Mouse (Mus musculus) kidney, adult 10 weeks (tissue): Measurements from ENCODE around the gene Dhdh. TPM values are rescaled to one million over a fixed set of nuclear protein-coding genes. Genes with fewer than 3 reads are reported as not detected.

Source experiments
- polyA plus RNA-seq: library from polyadenylated mRNA; stranded (reverse); fragments of 350-450 nt; fragmentation: Illumina TruSeq; extraction: RNeasy Lipid Tissue Mini Kit (QIAGEN cat#74804); gene quantifications from one replicate; pipeline ENCODE4 v1.2.3, GENCODE M21; 2014; ENCODE audit warnings: low read depth, low replicate concordance

The Dhdh gene
- 13.6 TPM for polyA plus RNA-seq

GRCm38 (mm10) chr7:45488293-45489204 lies at the start of gene Dhdh:
Gene Dhdh, minus strand, starts transcription at chr7:45488805.

GRCm38 (mm10) chr7:45525809-45526473 lies 37.3 kb upstream of the Dhdh start, which contains the start of the genes Ppp1r15a and Plekha4:
Gene Ppp1r15a, minus strand, starts transcription at chr7:45526268.
Gene Plekha4, plus strand, starts transcription at chr7:45526330.

GRCm38 (mm10) chr7:45509912-45510787 lies 21.5 kb upstream of the Dhdh start, which contains the start of gene Nucb1:
Gene Nucb1, minus strand, starts transcription at chr7:45510406.

GRCm38 (mm10) chr7:45486761-45487415 lies 1.7 kb downstream of the Dhdh start, which contains the start of gene Gm45808:
Gene Gm45808, minus strand, starts transcription at chr7:45486811.

GRCm38 (mm10) chr7:45481374-45481927 lies 7.2 kb downstream of the Dhdh start, which contains the start of gene Tulp2:
Gene Tulp2, plus strand, starts transcription at chr7:45481877.

GRCm38 (mm10) chr7:45466283-45467089 lies 22.1 kb downstream of the Dhdh start, which contains the start of gene Bax:
Gene Bax, minus strand, starts transcription at chr7:45466898.

GRCm38 (mm10) chr7:45459564-45460140 lies 29.0 kb downstream of the Dhdh start, which contains the start of gene Ftl1:
Gene Ftl1, minus strand, starts transcription at chr7:45459884.

GRCm38 (mm10) chr7:45437521-45438276 lies 50.9 kb downstream of the Dhdh start, which contains the start of gene Ruvbl2:
Gene Ruvbl2, minus strand, starts transcription at chr7:45438096.

GRCm38 (mm10) chr7:45434203-45435015 lies 54.2 kb downstream of the Dhdh start, which contains the start of gene Gys1:
Gene Gys1, plus strand, starts transcription at chr7:45434844.

Other genes starting within 250 kb of the Dhdh start
- not detected for gene Cd37, start 249.7 kb downstream of the Dhdh start, polyA plus RNA-seq
- gene Slc6a16, start 247.7 kb downstream of the Dhdh start, polyA plus RNA-seq = not detected
- gene Slc6a21, start 211.3 kb downstream of the Dhdh start, polyA plus RNA-seq = not detected
- gene Trpm4, start 155.0 kb downstream of the Dhdh start, polyA plus RNA-seq = 0.24 TPM
- not detected for gene Hrc, start 153.5 kb downstream of the Dhdh start, polyA plus RNA-seq
- gene Ppfia3, start 121.8 kb downstream of the Dhdh start, polyA plus RNA-seq = not detected
- not detected for gene Lin7b, start 118.2 kb downstream of the Dhdh start, polyA plus RNA-seq
- gene Snrnp70, start 93.1 kb downstream of the Dhdh start, polyA plus RNA-seq = 40.0 TPM
- not detected for gene Kcna7, start 83.2 kb downstream of the Dhdh start, polyA plus RNA-seq
- 0.53 TPM for gene Ntf5, start 75.1 kb downstream of the Dhdh start, polyA plus RNA-seq
- gene Lhb, start 68.0 kb downstream of the Dhdh start, polyA plus RNA-seq = not detected
- gene Gys1, start 54.0 kb downstream of the Dhdh start, polyA plus RNA-seq = 5.7 TPM
- 0.36 TPM for gene Ruvbl2, start 50.7 kb downstream of the Dhdh start, polyA plus RNA-seq
- gene Ftl1, start 28.9 kb downstream of the Dhdh start, polyA plus RNA-seq = 9.1 TPM
- gene Bax, start 21.9 kb downstream of the Dhdh start, polyA plus RNA-seq = 0.65 TPM
- gene Tulp2, start 6.9 kb downstream of the Dhdh start, polyA plus RNA-seq = not detected
- gene Gm45808, start 2.0 kb downstream of the Dhdh start, polyA plus RNA-seq = not detected
- gene Nucb1, start 21.6 kb upstream of the Dhdh start, polyA plus RNA-seq = 44.8 TPM
- gene Ppp1r15a, start 37.5 kb upstream of the Dhdh start, polyA plus RNA-seq = 0.97 TPM
- not detected for gene Plekha4, start 37.5 kb upstream of the Dhdh start, polyA plus RNA-seq
- 5.9 TPM for gene Hsd17b14, start 66.1 kb upstream of the Dhdh start, polyA plus RNA-seq
- 3.6 TPM for gene Bcat2, start 81.3 kb upstream of the Dhdh start, polyA plus RNA-seq
- gene Fgf21, start 126.7 kb upstream of the Dhdh start, polyA plus RNA-seq = not detected
- 0.16 TPM for gene Fut1, start 128.5 kb upstream of the Dhdh start, polyA plus RNA-seq
- not detected for gene Izumo1, start 133.0 kb upstream of the Dhdh start, polyA plus RNA-seq
- gene Rasip1, start 138.7 kb upstream of the Dhdh start, polyA plus RNA-seq = not detected
- gene Mamstr, start 151.2 kb upstream of the Dhdh start, polyA plus RNA-seq = not detected
- not detected for gene Fut2, start 177.6 kb upstream of the Dhdh start, polyA plus RNA-seq
- gene Ntn5, start 195.2 kb upstream of the Dhdh start, polyA plus RNA-seq = not detected
- not detected for gene Sec1, start 205.6 kb upstream of the Dhdh start, polyA plus RNA-seq
- gene Car11, start 211.0 kb upstream of the Dhdh start, polyA plus RNA-seq = not detected
- 1.5 TPM for gene Dbp, start 216.3 kb upstream of the Dhdh start, polyA plus RNA-seq
- 0.65 TPM for gene Rpl18, start 226.7 kb upstream of the Dhdh start, polyA plus RNA-seq
- gene Sphk2, start 229.2 kb upstream of the Dhdh start, polyA plus RNA-seq = 0.32 TPM
- not detected for gene Fam83e, start 232.4 kb upstream of the Dhdh start, polyA plus RNA-seq
- not detected for gene Spaca4, start 237.0 kb upstream of the Dhdh start, polyA plus RNA-seq